Mouse (Mus musculus) C2C12 (cell line): ENCODE measurements around the gene Pemt. TPM values are rescaled to one million over a fixed set of nuclear protein-coding genes. Genes with fewer than 3 reads are reported as not detected.

ENCODE experiments used
- H3K27me3 ChIP-seq: one replicate; pipeline ENCODE4 v1.6.1; 2011; ENCODE audit not compliant: control insufficient read depth, insufficient read depth, insufficient read length
- H3K36me3 ChIP-seq: one replicate; pipeline ENCODE4 v1.6.1; 2011; ENCODE audit not compliant: control insufficient read depth, insufficient read depth
- H3K4me3 ChIP-seq: one replicate; pipeline ENCODE4 v1.5.1; 2011; ENCODE audit warnings: mild to moderate bottlenecking, control low read depth; ENCODE audit not compliant: poor library complexity, insufficient read depth, severe bottlenecking
- H3K79me2 ChIP-seq: one replicate; pipeline ENCODE4 v1.6.1; 2011; ENCODE audit not compliant: control insufficient read depth, insufficient read depth
- H3K79me3 ChIP-seq: one replicate; pipeline ENCODE4 v1.6.1; 2011; ENCODE audit warnings: low read depth, control low read depth
- H3ac ChIP-seq: one replicate; pipeline ENCODE3; 2011; ENCODE audit warnings: low read depth; ENCODE audit not compliant: control insufficient read depth, insufficient read length
- CEBPB ChIP-seq: IDR thresholded peaks from one replicate; pipeline ENCODE4 v1.6.1; 2011; ENCODE audit warnings: low read depth, mild to moderate bottlenecking, control low read depth, moderate library complexity
- CTCF ChIP-seq: IDR thresholded peaks from one replicate; pipeline ENCODE4 v1.5.1; 2011; ENCODE audit not compliant: control insufficient read depth, insufficient read depth, insufficient read length
- FOSL1 ChIP-seq: IDR thresholded peaks from one replicate; pipeline ENCODE4 v1.8.0; 2011; ENCODE audit warnings: mild to moderate bottlenecking, low read length; ENCODE audit not compliant: poor library complexity, insufficient read depth, severe bottlenecking
- MAX ChIP-seq: IDR thresholded peaks from one replicate; pipeline ENCODE4 v1.6.1; 2011; ENCODE audit warnings: mild to moderate bottlenecking, control low read depth
- MYOD1 ChIP-seq: IDR thresholded peaks from one replicate; pipeline ENCODE4 v1.6.1; 2011; ENCODE audit warnings: low read depth; ENCODE audit not compliant: control insufficient read depth, insufficient read length
- MYOG ChIP-seq: IDR thresholded peaks from one replicate; pipeline ENCODE4 v1.6.1; 2011; ENCODE audit not compliant: control insufficient read depth, insufficient read length; ENCODE audit errors: extremely low read depth
- USF1 ChIP-seq: IDR thresholded peaks from one replicate; pipeline ENCODE4 v1.6.1; 2011; ENCODE audit warnings: low read depth, mild to moderate bottlenecking, control low read depth, moderate library complexity
- polyA plus RNA-seq: library from polyadenylated mRNA; unstranded; fragments of >200 nt; fragmentation: generic; extraction: Trizol; gene quantifications from one replicate; pipeline ENCODE4 v1.2.1, GENCODE M21; 2012; ENCODE audit warnings: missing spikeins

The Pemt gene
- polyA plus RNA-seq, 1 experiment, result 16.7 TPM

- H3ac ChIP-seq, result no peak overlapping the region
- H3K4me3 ChIP-seq, result no peak overlapping the region
- H3K79me3 ChIP-seq, result no peaks in the 10 kb centered on the region
- TF ChIP-seq MAX (no peak), FOSL1 (no peak), CTCF (no peak), MYOG (no peak), USF1 (no peak), MYOD1 (no peak), CEBPB (no peak)
- peaks cover 13% of the 10 kb centered on the region for H3K27me3 ChIP-seq
- no peaks in the 10 kb centered on the region for H3K79me2 ChIP-seq
- no peaks in the 10 kb centered on the region for H3K36me3 ChIP-seq
These were observed 20.1 kb downstream of the Pemt start for GRCm38 (mm10) chr11:60026166-60026565.

DNA sequence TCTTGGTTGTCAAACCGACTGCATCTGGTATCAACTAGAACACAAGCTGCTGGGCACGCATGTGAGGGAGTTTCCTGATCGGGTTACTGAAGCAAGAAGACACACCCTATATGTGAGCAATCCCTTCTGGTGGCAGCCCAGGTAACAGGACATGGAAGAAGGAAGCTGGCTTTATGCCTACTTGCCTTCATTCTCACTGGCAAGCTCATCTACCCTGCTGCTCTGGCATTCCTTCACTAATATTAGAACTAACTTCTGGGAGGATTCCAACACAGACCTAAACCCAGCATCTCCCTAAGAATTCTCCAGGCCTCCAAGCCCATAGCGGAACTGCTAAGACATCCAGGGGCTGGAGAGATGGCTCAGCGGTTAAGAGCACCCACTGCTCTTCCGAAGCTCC lies 25.1 kb downstream of the Pemt start:
- no peaks in the 10 kb centered on the region for H3K79me3 ChIP-seq
- H3K27me3 ChIP-seq, result peaks cover 9% of the 10 kb centered on the region
- no peaks in the 10 kb centered on the region for H3K79me2 ChIP-seq
- no peak overlapping the region for H3K4me3 ChIP-seq
- H3ac ChIP-seq, result no peak overlapping the region
- no peaks in the 10 kb centered on the region for H3K36me3 ChIP-seq
- TF ChIP-seq MAX (no peak), FOSL1 (no peak), CTCF (no peak), CEBPB (no peak), MYOG (no peak), MYOD1 (no peak), USF1 (no peak)

DNA sequence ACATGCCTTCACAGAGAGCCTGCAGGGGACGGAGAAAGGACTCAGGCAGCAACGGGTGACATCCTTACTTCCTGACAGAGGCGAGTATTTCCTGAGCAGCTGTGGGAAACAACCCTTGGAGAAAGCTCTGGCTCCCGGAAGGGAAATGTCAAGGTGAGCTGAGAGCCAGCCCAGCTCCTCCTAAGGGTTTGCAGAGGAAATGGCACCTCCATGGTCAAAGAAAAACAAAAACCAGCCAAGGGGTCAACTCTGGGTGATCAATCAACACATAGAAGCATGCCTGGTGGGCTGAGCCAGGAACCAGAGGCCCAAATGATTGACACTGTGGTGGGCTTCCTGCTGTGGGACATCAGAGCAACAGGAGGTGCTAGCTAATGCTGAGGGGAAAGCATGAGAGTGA lies 29.6 kb downstream of the Pemt start:
- TF ChIP-seq MYOD1, result no peak
- TF ChIP-seq USF1, result no peak
- no peak for TF ChIP-seq MAX
- no peak for TF ChIP-seq FOSL1
- TF ChIP-seq CTCF, result no peak
- TF ChIP-seq MYOG, result no peak
- no peak for TF ChIP-seq CEBPB
- H3ac ChIP-seq, result no peak overlapping the region
- no peaks in the 10 kb centered on the region for H3K27me3 ChIP-seq
- H3K79me2 ChIP-seq, result no peaks in the 10 kb centered on the region
- no peaks in the 10 kb centered on the region for H3K36me3 ChIP-seq
- H3K4me3 ChIP-seq, result no peak overlapping the region
- no peaks in the 10 kb centered on the region for H3K79me3 ChIP-seq

GRCm38 (mm10) chr11:60011516-60011915 lies 34.8 kb downstream of the Pemt start:
- no peaks in the 10 kb centered on the region for H3K79me2 ChIP-seq
- H3K4me3 ChIP-seq, result no peak overlapping the region
- H3K27me3 ChIP-seq, result no peaks in the 10 kb centered on the region
- TF ChIP-seq FOSL1 (no peak), MAX (no peak), USF1 (no peak), MYOG (no peak), MYOD1 (no peak)
- H3K79me3 ChIP-seq, result no peaks in the 10 kb centered on the region
- H3K36me3 ChIP-seq, result no peaks in the 10 kb centered on the region
- no peak overlapping the region for H3ac ChIP-seq

DNA sequence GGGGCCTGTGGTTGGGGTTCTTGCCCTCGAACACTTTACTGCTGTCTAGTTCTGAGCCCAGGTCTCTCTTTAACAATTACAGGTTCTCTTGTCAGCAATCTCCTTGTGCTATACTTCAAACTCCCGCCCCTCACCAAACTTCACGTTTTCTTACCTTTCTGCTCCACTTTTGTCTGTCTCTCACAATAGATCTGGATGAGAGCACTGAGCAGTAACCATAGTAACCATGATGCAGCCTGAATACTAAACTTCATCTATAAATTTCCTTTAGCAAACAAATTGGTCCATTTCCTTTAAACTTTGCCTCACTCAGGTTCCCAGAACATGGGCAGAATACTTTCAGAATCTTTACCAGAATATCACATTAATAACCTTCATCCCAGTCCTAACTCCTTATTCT lies 36.8 kb downstream of the Pemt start:
- no peak overlapping the region for H3ac ChIP-seq
- no peak overlapping the region for H3K4me3 ChIP-seq
- TF ChIP-seq MAX (no peak), CEBPB (no peak), MYOD1 (no peak), FOSL1 (no peak)
- H3K79me2 ChIP-seq, result no peaks in the 10 kb centered on the region
- no peaks in the 10 kb centered on the region for H3K36me3 ChIP-seq
- H3K79me3 ChIP-seq, result no peaks in the 10 kb centered on the region
- no peaks in the 10 kb centered on the region for H3K27me3 ChIP-seq

DNA sequence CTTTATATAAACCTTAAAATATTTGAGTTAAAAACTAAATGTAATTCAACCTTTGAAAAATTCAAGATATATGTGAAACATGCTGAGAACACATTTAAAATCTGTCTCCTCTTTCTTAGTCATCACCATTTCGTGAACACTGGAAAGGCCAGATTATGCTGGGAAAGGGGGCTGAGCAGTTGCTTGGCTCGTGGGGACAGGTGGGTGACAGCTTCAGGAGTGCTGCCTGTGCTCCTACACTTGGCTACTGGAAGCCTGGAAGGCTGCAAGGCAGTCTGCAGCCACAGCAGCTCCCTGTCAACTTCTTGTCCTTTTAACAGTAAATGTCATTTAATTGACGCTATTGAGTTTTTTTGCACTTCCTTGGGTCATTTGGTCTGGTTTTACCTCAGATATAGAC lies 40.4 kb downstream of the Pemt start:
- H3K4me3 ChIP-seq, result no peak overlapping the region
- H3K27me3 ChIP-seq, result no peaks in the 10 kb centered on the region
- H3K79me3 ChIP-seq, result no peaks in the 10 kb centered on the region
- TF ChIP-seq MAX (no peak), MYOG (no peak), CEBPB (no peak), CTCF (no peak), USF1 (no peak), MYOD1 (no peak), FOSL1 (no peak)
- no peaks in the 10 kb centered on the region for H3K79me2 ChIP-seq
- no peaks in the 10 kb centered on the region for H3K36me3 ChIP-seq
- no peak overlapping the region for H3ac ChIP-seq
